Mouse (Mus musculus): ENCODE results near the gene Atg4b.

DNA sequence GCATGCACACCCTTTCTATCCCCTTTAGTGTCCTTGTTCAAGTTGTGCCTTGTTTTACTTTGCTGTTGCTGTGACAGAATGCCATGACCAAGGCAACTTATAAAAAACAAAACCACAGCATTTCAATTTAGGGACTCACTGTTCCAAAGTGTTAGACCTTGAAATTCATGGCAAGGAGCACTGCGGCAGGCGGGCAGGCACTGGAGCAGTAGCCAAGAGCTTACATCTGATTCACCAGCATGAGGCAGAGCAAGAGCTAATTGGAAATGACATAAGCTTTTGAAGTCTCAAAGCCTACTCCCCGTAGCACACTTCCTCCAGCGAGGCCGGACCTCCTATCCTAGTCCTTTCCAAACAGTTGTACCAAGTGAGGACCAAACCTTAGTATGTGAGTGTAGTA is 25.4 kb downstream of the Atg4b start:
- TF ChIP-seq GATA1 (IDR thresholded peaks at IDR 0.05; ENCODE audit: low read length) = no peak
- TF ChIP-seq TAL1 (IDR thresholded peaks at IDR 0.05; ENCODE audit: low read length) = no peak
